Mouse (Mus musculus): Measurements from ENCODE around the gene Srrt. TPM values are rescaled to one million over a fixed set of nuclear protein-coding genes. Genes with fewer than 3 reads are reported as not detected.

Srrt gene
- total RNA-seq, 2 experiments from 2014 or later = 176 to 178 TPM

DNA sequence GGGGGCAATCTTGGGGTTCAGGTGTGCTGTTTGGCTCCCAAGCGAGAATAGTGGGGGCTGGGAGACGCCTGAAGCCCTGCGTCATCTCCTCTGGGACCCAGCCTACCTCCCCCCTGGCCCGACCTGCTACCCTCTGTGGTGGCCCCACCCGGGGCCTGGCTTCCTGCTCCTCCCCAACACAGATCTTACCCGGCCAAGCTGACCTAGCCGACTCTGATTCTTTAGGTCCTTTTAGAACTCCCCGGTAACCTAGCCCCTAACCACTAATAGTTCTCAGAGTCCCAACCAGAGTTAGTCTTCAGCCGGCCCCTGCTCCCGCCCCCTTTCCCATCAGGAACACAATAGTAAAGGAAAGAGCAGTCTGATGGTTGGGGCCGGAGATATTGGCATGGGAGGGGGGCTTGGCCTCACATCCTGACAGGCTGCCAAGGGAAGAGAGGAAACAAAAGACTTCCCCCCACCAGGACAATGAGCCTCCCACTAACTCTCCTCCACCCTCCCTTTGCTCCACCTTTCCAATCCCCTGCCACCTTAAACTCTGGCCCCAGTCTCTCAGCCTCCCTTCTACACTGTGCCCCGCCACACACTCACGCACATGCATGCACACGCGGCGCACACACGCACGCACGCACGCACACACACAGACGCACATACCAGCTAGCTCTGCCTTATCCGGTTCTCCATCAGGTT is 32.0 kb upstream of the Srrt start:
- intact Hi-C loops (cut with DNase I) = no loop called here
- DNase-seq (ENCODE audit: low spot score in 2 of 2) = peak in 1 of 2 experiments; percentile 15

DNA sequence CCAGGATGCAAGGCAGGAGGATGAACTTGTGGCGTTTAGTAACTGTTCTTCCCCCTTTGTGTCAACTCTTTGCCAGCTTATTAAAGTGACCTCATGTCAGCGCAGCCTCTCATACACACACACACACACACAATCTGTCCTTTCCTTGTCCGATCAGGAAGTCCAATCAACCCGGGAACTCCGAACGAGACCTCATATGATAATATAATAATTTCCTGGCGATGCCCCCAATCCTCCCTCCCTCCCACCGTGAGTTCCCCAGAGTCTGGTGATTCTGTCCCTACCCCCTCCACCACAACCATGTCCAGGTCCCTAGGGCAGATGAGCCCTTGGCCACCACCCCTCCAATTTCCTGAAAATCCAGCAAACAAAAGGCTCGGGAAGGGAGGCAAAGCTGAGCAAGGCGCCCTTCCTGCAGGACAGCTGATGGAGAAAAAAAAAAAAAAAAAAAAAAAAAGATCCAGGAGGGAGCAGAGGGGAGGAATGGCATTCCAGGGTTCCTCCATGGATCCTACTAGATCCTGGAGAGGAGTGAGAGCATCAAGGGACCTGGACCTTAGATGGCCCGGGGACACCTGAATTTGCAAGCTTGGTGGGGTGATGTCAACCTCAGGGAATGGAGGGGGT is 31.3 kb upstream of the Srrt start:
- no peak for DNase-seq (ENCODE audit: low spot score in 2 of 2)
- intact Hi-C loops (cut with DNase I) = no loop called here

DNA sequence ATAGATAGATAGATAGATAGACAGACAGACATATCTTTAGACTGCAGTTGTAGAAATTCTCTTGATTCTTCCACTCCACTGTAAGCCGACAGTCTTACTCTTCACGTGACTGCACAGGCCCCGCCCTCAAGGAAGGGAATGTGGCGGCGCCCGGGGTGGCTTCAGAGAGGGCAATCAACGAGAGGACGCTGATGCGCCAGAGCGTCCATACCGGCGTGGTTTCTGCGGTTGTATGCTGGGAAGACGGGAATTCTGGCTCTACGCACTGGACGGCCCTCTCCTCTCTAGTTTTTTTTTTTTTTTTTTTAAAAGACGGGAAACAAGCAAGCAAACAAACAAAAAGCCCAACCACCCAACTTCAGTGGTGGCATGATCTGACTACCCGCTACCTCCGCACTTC is 30.8 kb upstream of the Srrt start:
- intact Hi-C loops (cut with DNase I) = no loop called here
- peak; percentile 89 to 95 for DNase-seq (ENCODE audit: low spot score in 2 of 2)

DNA sequence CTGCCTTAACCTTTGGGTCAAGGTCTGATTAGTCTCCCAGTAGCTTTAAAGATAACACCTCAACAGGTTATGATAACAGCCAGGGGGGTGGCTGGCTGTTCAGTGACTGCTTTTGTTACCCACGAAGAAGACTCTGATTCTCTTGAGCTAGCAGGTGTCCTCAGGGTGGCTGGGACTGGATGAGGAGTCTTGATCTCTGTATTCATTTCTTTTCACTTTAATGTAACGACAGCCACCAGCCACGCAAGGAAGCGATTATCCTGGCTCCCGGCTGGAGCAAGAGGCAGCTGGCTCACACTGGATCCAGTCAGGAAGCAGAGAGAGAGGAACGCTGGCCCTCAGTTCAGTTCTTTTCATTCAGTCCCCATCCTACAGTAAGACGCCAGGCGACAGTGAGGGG is 29.7 kb upstream of the Srrt start:
- intact Hi-C loops (cut with DNase I) = no loop called here
- DNase-seq (ENCODE audit: low spot score in 2 of 2) = no peak

DNA sequence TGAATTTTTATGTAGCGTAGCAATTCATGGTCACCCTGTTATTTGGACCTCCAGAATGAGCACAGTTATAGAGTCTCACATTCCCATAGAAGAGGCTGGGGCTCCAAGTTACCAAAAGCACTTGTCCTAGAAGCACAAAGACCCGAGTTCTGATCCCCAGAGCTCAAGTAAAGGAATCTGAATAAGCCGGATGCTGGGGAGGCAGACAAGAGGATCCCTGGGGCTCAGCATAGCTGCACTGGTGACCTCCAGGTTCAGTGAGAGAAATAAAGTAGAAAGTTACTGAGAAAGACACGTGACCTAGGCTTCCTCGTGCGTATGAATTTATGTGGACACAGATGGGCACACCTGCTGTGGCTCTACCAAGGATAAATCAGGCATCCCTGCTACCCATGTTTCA is 27.6 kb upstream of the Srrt start:
- intact Hi-C loops (cut with DNase I) = no loop called here
- DNase-seq (ENCODE audit: low spot score in 2 of 2) = no peak

DNA sequence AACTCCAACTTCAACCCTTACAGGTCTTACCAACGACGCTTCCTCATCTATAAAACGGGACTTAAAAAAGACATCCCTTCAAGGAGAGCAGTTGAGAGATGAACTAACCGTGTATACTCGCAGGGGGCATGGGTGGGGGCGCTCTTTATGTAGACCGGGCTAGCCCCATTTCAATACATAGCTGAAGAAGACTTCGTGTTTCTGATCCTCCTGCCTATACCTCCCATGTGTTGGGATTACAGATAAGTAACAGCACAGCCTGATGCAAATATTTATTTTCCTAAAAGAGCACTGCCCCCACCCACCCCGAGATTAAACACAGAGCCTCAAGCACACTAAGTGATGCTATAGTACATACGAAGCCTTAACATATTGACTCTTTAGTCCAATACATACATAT is 26.8 kb upstream of the Srrt start:
- intact Hi-C loops (cut with DNase I) = no loop called here
- DNase-seq (ENCODE audit: low spot score in 2 of 2) = no peak

DNA sequence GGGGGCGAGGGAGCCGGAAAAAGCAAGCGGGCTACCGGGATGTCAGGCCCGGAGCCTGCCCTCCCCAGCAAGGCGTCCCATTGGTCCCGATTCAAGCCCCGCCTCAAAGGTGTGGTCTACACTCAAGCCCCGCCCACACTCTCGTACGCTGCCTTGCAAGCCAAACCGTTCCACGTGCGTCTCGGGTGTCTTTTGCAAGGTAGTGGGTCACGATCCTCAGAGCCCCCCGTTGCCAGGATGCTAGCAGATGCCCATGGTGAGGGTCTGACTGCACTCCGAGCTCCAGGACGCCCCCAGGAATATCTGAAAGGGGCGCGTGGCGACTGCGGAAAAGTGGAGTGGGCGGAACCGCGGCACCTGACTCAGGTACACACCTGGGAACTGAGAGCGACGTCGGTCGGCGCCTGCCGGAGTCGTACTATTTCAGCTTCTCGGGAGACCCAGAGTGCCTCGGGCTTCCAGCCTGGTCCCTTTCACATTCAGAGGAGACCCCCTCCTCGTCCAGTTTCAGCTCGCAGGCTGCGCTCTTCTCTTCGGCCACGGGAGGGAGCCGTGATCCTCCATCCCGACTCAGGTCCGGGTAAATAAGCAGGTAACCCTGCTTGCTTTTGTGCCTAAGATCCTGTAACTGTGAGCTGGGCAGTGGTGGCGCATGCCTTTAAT is 26.2 kb upstream of the Srrt start, which contains the start of gene Slc12a9:
Gene Slc12a9 (minus strand): TSS at position 86 of the 663 bp plus-strand sequence.
- intact Hi-C loops (cut with DNase I) = loop anchor here (1.0 kb wide), 1 partner anchor 169 kb away; the partner anchor contains the start of gene Pop7
- DNase-seq (ENCODE audit: low spot score in 2 of 2) = peak; percentile 93 to 94

DNA sequence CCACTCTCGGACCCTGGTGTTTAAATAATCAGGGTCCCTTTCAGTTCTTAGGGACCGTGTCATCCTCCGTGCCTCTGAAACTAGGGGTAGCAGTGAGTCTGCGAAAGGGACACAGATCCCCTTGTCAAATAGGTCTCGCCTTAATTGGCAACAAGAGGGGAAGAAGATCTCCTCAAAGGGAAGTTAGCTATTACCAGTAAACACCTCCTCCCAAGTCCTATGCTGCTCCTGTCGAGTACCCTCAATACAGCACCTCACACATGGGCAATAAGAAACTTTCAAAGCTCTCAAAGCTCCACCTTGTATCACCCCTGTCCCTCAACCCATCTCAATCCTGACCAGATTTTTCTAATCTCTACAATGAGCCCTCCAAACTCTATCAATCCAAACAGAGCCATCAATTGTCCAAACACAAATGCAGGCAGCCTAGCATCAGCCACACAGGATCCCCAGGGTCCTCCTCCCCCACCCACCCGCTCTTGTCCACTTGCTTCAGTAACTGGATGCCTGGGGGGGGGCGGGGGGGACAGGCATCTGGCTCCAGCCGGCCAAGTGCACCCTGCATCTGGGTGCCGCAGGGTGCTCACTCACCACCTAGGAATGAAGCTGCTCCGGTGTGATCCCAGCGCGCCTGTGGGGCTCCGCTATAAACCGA is 25.5 kb upstream of the Srrt start:
- intact Hi-C loops (cut with DNase I) = loop anchor here (1.0 kb wide), 1 partner anchor 169 kb away; the partner anchor contains the start of gene Pop7
- DNase-seq (ENCODE audit: low spot score in 2 of 2) = no peak

DNA sequence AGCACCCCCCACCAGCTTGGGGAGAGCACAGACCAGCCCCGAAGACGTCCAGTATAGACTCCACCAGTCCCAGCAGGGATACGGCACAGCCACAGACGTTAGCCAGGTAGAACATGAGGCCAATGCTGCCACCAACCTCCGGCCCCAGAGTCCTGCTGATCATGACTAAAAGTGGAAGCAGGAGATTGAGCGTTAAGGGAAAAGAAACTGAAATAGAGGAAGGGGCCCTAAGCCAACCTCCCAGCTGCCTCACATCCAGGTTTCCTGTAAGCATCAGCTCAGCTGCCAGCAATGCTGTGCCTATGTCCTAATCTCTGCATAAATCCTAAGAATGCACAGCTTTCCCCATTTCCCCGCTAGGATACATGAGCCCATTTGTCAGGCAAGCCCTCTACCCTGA is 23.4 kb upstream of the Srrt start:
- DNase-seq (ENCODE audit: low spot score in 2 of 2) = no peak
- intact Hi-C loops (cut with DNase I) = no loop called here

DNA sequence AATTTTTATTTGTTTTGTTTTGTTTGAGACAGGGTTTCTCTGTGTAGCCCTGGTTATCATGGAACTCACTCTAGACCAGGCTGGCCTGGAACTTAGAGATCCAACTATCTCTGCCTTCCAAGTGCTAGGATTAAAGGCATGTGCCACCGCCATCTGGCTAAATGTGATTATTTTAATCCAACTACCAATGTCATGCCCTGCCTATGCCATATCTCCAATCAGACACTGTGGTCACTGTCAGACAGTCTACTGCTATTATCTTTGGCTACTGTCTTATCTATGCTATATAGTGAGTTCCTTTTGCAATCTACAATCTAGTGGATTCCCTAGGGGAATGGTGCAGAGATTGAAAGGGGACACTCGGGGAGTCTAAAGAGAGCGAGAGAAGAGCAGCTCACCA is 13.5 kb upstream of the Srrt start:
- no peak for DNase-seq (ENCODE audit: low spot score in 2 of 2)
- intact Hi-C loops (cut with DNase I) = no loop called here

DNA sequence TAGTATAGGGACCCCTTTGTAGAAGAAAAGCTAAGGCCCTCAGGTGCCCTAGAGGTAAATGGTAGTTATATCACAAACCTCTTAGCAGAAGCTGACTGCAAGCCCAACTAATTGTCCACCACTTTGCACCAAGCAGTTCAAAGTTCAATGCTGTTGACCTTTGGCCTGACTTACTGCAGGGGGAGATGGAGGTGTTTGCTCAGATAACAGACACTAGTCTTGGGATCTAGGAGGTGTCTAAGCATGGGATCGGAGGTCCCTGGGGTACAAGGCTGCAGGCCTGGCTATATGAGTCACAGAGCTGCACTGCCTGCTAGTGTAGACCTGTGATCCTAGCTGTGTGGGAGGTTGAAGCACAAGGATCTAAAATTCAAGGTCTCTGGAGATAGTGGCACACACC is 11.1 kb upstream of the Srrt start:
- intact Hi-C loops (cut with DNase I) = no loop called here
- no peak for DNase-seq (ENCODE audit: low spot score in 2 of 2)

DNA sequence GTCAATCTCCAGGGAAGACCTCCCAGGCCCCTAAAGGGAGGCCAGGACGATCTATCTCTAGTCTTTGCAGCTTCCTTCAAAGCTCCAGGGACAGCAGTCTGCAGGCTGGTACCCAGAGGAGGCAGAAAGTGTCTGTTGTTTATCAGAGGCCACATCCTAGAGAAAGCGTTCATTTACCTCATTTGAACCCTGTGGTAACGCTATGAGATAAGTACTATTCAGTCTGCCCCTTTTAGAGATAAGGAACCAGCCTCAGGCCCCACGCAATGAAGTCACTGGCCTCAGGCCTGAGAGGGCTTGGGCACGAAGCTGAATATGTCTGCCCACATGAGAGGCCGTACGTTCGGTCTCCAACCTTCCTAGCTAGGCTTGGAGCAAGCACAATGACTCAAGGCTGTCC is 9.9 kb upstream of the Srrt start:
- no peak for DNase-seq (ENCODE audit: low spot score in 2 of 2)
- intact Hi-C loops (cut with DNase I) = no loop called here

DNA sequence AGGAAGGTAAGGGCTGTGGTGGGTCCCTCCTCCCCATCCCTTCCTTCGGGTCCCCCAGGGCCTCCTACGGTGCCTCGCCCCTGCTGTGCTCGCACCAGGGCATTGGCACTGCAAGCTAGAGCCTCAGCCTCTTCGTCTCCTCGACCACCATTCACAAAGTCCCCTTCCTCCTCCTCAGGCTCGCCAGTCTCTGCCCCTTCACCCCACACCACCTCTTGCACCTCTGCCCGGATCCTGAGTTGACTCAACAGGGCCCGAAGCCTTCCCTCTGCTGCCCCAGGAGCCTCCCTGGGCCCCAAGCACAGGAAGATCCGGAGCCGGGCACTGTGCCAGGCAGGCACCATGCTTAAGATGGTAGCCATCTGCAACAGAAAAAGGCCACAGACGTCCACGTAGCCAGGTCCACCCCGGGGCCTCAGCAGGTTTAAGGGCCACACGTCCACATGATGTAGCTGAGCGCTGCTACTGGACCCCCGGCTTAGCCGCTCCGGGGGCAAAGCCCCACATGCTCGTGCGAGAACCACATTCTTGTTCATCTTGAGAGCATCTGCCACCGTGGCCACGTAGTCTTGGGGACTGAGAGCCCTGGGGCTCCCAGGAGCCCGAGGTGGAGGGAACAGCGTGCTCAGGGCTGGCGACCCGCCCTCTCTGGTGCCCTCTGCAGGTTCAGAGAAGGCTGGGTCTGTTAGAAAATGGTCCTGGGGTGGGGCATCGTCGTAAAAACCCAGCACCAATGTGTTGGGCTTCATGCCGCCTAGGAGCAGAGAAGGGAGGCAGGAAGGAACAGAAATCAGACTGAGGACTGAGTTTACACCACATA is 7.8 kb upstream of the Srrt start:
- no peak for DNase-seq (ENCODE audit: low spot score in 2 of 2)
- intact Hi-C loops (cut with DNase I) = no loop called here

DNA sequence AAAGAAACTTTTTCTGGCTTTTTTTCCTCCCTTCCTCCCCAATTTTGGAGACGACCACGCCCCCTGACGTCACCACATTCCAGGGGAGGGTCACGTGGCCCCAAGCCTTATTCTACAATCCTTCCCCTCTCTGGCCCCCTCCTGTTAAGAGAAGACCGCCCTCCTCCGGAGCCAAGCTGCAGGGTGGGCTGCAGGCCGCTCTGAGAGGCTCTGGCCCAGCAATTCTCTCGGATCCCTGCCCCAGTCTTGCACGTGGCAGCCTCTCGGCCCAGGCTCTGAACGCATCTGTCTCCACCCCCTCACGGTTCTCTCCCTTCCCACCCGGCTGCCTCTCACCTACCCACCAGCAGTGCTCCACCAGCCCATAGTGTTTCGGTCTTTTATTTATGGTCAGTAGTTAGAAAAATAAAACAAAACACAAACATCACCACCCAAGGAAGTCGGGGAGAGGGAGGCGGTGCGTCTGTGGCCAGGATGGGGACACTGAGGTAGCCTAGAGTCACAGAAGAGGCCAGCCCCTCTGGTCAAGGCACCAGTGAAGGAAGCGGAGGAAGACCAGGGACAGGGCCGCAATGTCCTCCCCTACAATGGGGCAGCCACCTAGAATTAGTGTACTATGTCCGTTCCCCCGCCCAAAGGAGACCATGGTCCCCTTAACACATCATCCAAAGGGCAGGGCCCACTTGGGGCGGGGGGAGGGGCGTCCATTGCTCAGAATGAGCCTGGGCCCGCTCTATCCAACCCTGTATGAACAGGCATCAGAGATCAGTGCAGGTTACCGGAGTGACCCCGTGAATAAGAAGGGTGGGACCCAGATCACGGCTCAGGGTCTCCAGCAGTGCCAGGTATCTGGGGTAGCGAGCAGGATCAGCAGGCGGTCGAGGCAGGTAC is 7.0 kb upstream of the Srrt start, which contains the start of gene Trip6:
Gene Trip6 (minus strand): TSS at position 212 of the 891 bp plus-strand sequence.
- intact Hi-C loops (cut with DNase I) = no loop called here
- peak in 1 of 2 experiments; percentile 43 for DNase-seq (ENCODE audit: low spot score in 2 of 2)

DNA sequence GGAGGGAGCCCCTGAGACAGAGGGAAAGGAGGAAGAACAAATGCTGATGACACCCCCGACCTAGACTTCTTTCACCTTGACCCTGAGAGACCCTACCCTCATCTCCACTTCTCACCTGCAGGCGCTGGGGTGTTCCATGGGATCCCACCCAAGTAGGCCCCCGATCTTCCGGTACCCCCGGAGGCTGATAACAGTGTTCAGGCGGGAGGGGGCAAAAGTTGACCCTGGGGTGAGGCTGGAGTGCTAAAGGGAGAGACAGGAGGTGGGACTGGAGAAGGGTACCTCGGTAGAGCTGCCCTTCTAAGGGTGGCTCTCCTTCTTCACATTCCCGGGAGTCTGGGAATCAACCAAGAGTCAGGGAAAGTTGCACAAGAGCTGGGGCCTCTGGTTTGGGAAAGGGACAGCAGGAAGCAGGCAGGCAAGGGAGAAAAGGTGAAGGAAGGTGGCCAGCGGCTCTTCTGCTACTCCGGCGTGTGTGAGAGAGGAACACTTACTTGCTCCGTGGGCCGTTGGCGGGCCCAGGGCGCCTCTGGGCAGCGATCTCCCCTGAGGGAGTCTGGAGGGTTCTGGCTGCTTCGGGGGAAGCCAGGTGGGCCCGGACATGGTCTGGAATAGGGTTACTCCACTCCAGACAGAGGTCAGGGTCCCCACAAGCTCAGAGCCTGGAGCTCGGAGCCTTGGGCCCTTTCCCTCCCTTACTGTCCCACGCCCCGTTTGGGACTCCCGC is 6.2 kb upstream of the Srrt start:
- DNase-seq (ENCODE audit: low spot score in 2 of 2) = no peak
- intact Hi-C loops (cut with DNase I) = no loop called here

DNA sequence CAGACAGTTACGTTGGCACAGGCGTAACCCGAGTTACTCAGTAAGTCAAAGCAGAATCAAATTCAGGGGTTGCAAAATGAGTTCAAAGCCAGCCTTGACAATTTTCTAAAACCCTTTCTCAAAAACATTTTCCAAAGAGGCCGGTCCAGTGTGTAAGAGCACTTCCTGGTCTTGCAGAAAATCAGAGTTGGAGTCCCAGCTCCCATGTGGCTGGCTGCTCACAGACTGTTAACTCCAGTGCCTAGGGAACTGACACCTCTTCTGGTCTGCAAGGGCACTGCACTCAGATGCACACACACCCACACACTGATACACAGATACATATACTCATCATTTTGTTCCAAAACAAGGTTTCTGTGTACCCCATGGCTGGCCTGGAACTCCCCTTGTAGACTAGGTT is 882 bp upstream of the Srrt start:
- intact Hi-C loops (cut with DNase I) = no loop called here
- no peak for DNase-seq (ENCODE audit: low spot score in 2 of 2)

DNA sequence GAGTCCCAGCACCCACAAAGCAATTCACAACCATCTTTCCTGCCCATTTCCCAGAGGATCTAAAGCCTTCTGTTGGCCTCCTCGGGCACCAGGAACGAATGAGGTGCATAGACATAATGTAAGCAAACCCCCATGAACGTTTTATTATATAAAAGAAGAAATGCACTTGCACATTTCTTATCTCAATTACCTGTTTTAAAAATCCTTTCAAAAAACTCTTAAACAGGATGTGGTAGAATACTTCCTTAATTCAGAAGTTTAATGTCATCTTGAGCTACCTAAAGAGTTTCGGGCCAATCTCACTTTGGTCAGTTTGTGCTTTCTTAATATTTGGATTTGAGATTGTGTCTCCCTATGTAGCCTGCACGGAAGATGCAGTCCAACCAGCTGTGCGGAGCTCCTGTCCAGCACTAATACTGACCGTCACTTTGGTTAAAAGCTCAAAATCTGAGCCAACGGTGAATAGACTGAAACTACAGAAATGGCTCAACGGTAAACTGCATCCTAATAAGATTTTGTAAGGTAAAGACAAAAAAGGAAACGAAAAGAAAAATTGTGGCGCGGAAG is 952 bp downstream of the Srrt start:
- intact Hi-C loops (cut with DNase I) = loop anchor here (2.0 kb wide), 1 partner anchor 20 kb away; the partner anchor contains the start of gene Ache
- DNase-seq (ENCODE audit: low spot score in 2 of 2) = no peak

Measured in left cerebral cortex, postnatal 25 days (tissue).